Mouse (Mus musculus) forebrain, embryonic 15.5 days (tissue): ENCODE data around the gene Kif26a. TPM values are rescaled to one million over a fixed set of nuclear protein-coding genes. Genes with fewer than 3 reads are reported as not detected.

Experiments used
- ATAC-seq: fragments of 200-750 bp; cut with Nextera tagmentation; replicated peaks from 2 replicates; pipeline ENCODE4 v1.8.0; 2017; ENCODE audit warnings: mild to moderate bottlenecking, moderate TSS enrichment, moderate library complexity
- H3K27ac ChIP-seq: fragments of 300-500 bp; sonication (generic); replicated peaks from 2 replicates; pipeline ENCODE4 v1.5.1; 2015; ENCODE audit warnings: mild to moderate bottlenecking, inconsistent platforms
- H3K27me3 ChIP-seq: fragments of 300-500 bp; sonication (generic); 2 replicates; pipeline ENCODE4 v1.6.1; 2015; ENCODE audit warnings: inconsistent platforms
- H3K36me3 ChIP-seq: fragments of 300-500 bp; sonication (generic); 2 replicates; pipeline ENCODE4 v1.6.1; 2015; ENCODE audit warnings: mild to moderate bottlenecking, inconsistent platforms
- H3K4me1 ChIP-seq: fragments of 300-500 bp; sonication (generic); 2 replicates; pipeline ENCODE4 v1.6.1; 2015; ENCODE audit warnings: inconsistent platforms
- H3K4me2 ChIP-seq: fragments of 300-500 bp; sonication (generic); replicated peaks from 2 replicates; pipeline ENCODE4 v1.6.1; 2015; ENCODE audit warnings: mild to moderate bottlenecking, inconsistent platforms
- H3K4me3 ChIP-seq: fragments of 300-500 bp; sonication (generic); 2 replicates; pipeline ENCODE4 v1.5.1; 2015; ENCODE audit warnings: mild to moderate bottlenecking, inconsistent platforms
- H3K9ac ChIP-seq: fragments of 300-500 bp; sonication (generic); replicated peaks from 2 replicates; pipeline ENCODE4 v1.6.1; 2015; ENCODE audit warnings: mild to moderate bottlenecking, inconsistent platforms
- H3K9me3 ChIP-seq: fragments of 300-500 bp; sonication (generic); 2 replicates; pipeline ENCODE4 v1.6.1; 2016; ENCODE audit warnings: inconsistent platforms
- WGBS: fragments of 180-500 bp; shearing (Covaris S2); methylation state at CpG from one replicate; pipeline ENCODE4 v1.1.7; 2015; ENCODE audit warnings: mixed read lengths; 5-methylcytosine and 5-hydroxymethylcytosine counted together
- polyA plus RNA-seq: library from polyadenylated mRNA; unstranded; fragments of >200 nt; fragmentation: Nextera tagmentation; extraction: Ambion mirVana; gene quantifications from 2 replicates; pipeline ENCODE4 v1.2.1, GENCODE M21; 2015

The Kif26a gene
- polyA plus RNA-seq, 1 experiment from 2014 or later = 18.0 TPM

GRCm38 (mm10) chr12:112153597-112153996 lies 7.6 kb downstream of the Kif26a start:
- ATAC-seq = no peak
- Histone ChIP-seq H3K9me3 (no peaks in the 10 kb centered on the region), H3K4me3 (no peak overlapping the region), H3K4me2 (no peak overlapping the region), H3K36me3 (0 out of 2 replicates have a peak, but pooled peaks cover 8% of the 10 kb centered on the region), H3K9ac (no peak overlapping the region), H3K4me1 (peaks cover 88% of the 10 kb centered on the region), H3K27ac (peak overlapping the region; percentile 23; the same call in 1 of the 2 replicates), H3K27me3 (no peaks in the 10 kb centered on the region)
- WGBS = 76% methylated on average over 12 of the region's 12 CpGs

DNA sequence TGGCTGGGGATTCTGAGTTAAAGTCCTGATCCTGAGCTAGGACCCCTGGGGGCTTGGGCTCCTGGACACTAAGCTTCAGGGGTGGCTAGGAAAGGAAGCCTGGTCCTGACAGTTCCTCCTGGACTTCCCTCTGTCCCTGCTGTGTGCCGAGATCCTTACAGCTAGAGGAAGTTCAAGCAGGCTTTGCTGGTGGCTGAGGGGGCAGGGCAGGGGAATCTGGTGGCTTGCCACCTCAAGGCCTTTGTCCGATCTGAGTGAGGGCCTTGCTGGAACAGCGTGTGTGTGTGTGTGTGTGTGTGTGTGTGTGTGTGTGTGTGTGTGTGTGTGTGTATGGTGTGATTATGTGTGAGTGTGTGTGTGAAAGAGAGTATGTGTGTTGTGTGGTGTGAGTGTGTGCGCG lies 8.5 kb downstream of the Kif26a start:
- H3K36me3 ChIP-seq = 0 out of 2 replicates have a peak, but pooled peaks cover 12% of the 10 kb centered on the region
- 29% methylated on average over 5 of the region's 5 CpGs for WGBS
- H3K9ac ChIP-seq = no peak overlapping the region
- H3K4me2 ChIP-seq = peak overlapping the region; percentile 11; the same call in 1 of the 2 replicates
- H3K27ac ChIP-seq = 0 out of 2 replicates have a peak overlapping the region, but pooled peaks have one; percentile 50
- no peaks in the 10 kb centered on the region for H3K27me3 ChIP-seq
- peaks cover 79% of the 10 kb centered on the region for H3K4me1 ChIP-seq
- no peak overlapping the region for H3K4me3 ChIP-seq
- no peak for ATAC-seq
- no peaks in the 10 kb centered on the region for H3K9me3 ChIP-seq

DNA sequence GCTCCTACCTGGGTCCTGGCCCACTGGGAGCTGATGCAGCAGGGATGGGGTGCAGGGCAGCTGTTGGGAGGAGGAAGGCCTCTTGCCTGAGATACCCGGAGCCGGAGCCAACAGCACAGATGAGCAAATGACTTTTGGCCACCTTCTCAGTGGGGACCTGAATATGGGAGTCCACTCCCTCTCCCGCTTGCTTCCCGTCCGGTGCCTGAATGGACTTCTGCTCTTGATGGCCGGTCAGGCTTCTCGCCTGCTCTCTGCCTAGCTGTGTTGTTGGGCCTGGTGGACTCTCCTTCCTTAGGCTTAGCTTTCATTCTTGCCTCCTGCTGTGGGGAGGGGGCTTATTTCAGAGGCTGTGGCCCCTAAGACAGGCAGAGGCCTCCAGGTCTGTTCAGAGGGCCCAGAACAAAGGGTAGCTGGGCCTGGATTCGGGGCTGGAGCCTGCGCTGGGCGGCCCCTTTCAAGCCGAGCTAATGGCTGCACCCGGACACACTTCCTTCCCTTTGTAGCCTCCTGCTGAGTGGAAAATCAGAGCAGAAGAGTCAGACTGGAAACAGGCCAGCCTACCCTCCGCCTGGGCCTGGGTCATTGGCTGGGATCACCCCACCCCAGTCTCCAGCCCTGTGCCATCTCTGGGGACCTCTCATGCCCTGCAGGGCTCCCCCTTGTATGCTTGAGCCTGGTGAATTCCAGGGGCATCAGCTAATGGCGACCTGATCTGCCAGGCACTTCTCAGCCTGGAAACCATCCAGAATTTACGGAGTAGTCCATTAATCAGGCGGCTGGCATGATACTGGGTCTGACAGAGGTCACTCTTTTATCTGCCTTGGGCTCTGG lies 9.4 kb downstream of the Kif26a start:
- H3K36me3 ChIP-seq = 0 out of 2 replicates have a peak, but pooled peaks cover 12% of the 10 kb centered on the region
- no peak for ATAC-seq
- peaks cover 69% of the 10 kb centered on the region for H3K4me1 ChIP-seq
- H3K9ac ChIP-seq = 0 out of 2 replicates have a peak overlapping the region, but pooled peaks have one; percentile 20
- no peaks in the 10 kb centered on the region for H3K27me3 ChIP-seq
- no peak overlapping the region for H3K4me3 ChIP-seq
- H3K27ac ChIP-seq = peak overlapping the region; percentile 46
- H3K9me3 ChIP-seq = no peaks in the 10 kb centered on the region
- WGBS = 37% methylated on average over 16 of the region's 16 CpGs
- H3K4me2 ChIP-seq = peak overlapping the region; percentile 15; the same call in 1 of the 2 replicates

DNA sequence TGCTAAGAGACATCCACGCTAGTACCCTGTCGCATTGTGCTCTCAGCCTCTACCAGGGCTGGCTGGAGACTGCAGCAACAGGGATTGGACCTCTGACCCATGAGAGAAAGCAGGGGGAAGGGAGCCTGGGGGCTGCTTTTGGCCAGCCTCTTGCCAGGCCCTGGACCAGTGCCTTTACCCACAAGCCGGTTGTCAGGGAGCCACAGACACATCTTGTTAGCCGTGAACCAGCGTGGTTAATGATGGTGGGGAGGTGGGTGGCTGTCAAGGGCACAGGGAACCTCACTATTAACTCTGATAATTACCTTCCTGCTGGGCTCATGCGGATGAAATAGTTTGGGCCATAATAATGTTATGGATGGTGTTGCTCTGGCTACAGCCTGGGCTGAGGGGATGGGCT lies 10.8 kb downstream of the Kif26a start:
- no peaks in the 10 kb centered on the region for H3K9me3 ChIP-seq
- H3K27me3 ChIP-seq = no peaks in the 10 kb centered on the region
- H3K9ac ChIP-seq = no peak overlapping the region
- no peak for ATAC-seq
- no peak overlapping the region for H3K4me2 ChIP-seq
- 0 out of 2 replicates have a peak, but pooled peaks cover 12% of the 10 kb centered on the region for H3K36me3 ChIP-seq
- H3K4me3 ChIP-seq = no peak overlapping the region
- peak overlapping the region; percentile 47 for H3K27ac ChIP-seq
- WGBS = 51% methylated on average over 6 of the region's 6 CpGs
- H3K4me1 ChIP-seq = peaks cover 58% of the 10 kb centered on the region

DNA sequence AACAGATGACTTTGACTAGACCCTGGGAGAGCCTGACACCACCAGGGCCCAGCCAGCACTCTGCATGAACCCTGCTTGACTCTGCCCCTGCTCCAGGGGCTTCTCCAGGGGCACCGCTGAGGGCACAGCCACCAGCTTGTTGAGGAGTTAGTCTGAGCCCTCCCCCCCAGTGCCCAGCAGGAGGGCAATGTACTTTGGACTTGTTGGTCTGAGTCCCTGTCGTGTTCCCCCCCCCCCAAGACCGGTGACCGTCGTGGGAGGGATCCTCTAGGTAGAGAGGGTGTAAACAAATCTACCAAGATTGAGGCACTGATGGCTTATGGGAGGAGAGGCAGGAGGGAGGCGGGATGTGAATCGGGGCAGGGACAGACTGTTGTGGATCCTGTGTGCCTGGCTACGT lies 12.2 kb downstream of the Kif26a start:
- no peak for ATAC-seq
- no peak overlapping the region for H3K4me2 ChIP-seq
- H3K27ac ChIP-seq = no peak overlapping the region
- 66% methylated on average over 8 of the region's 8 CpGs for WGBS
- no peak overlapping the region for H3K4me3 ChIP-seq
- no peak overlapping the region for H3K9ac ChIP-seq
- no peaks in the 10 kb centered on the region for H3K27me3 ChIP-seq
- 0 out of 2 replicates have a peak, but pooled peaks cover 12% of the 10 kb centered on the region for H3K36me3 ChIP-seq
- no peaks in the 10 kb centered on the region for H3K9me3 ChIP-seq
- H3K4me1 ChIP-seq = peaks cover 51% of the 10 kb centered on the region

GRCm38 (mm10) chr12:112158784-112159183 lies 12.8 kb downstream of the Kif26a start:
- Histone ChIP-seq H3K27ac (no peak overlapping the region), H3K27me3 (no peaks in the 10 kb centered on the region), H3K36me3 (0 out of 2 replicates have a peak, but pooled peaks cover 12% of the 10 kb centered on the region), H3K4me3 (no peak overlapping the region), H3K9me3 (no peaks in the 10 kb centered on the region), H3K4me1 (peaks cover 51% of the 10 kb centered on the region), H3K9ac (no peak overlapping the region), H3K4me2 (no peak overlapping the region)
- no peak for ATAC-seq

- WGBS = 24% methylated on average over 16 of the region's 16 CpGs
- Histone ChIP-seq H3K27ac (peak overlapping the region; percentile 58), H3K4me3 (no peak overlapping the region), H3K9ac (no peak overlapping the region), H3K27me3 (no peaks in the 10 kb centered on the region), H3K36me3 (peaks cover 6% of the 10 kb centered on the region; the same call in 1 of the 2 replicates), H3K4me2 (no peak overlapping the region), H3K9me3 (no peaks in the 10 kb centered on the region), H3K4me1 (peaks cover 45% of the 10 kb centered on the region)
- ATAC-seq = no peak; the same call in 1 of the 2 replicates
These were observed 18.2 kb downstream of the Kif26a start for GRCm38 (mm10) chr12:112163981-112164839.

DNA sequence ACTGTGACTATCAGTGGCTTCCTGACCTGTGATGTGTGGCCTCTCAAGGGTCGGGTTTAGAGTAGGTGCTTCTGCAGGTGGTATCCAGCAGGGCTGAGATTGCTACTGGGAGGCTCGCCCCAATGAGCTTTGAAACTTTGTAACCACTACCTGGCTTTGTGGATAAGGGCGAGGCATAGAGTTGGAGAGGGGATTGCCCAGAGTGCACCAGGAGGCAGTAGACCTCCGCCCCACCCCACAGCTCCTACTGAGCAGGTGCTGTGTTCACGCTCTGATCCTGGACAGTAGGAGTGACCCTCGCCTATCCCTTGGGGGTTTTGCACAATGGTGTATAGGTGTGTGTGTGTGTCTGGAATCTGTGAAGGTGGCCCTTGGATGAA lies 18.8 kb downstream of the Kif26a start:
- H3K27me3 ChIP-seq = no peaks in the 10 kb centered on the region
- H3K27ac ChIP-seq = peak overlapping the region; percentile 58; the same call in 1 of the 2 replicates
- H3K36me3 ChIP-seq = peaks cover 5% of the 10 kb centered on the region; the same call in 1 of the 2 replicates
- H3K4me1 ChIP-seq = peaks cover 51% of the 10 kb centered on the region
- no peak overlapping the region for H3K9ac ChIP-seq
- H3K9me3 ChIP-seq = no peaks in the 10 kb centered on the region
- 63% methylated on average over 6 of the region's 6 CpGs for WGBS
- no peak overlapping the region for H3K4me2 ChIP-seq
- no peak for ATAC-seq
- H3K4me3 ChIP-seq = no peak overlapping the region

DNA sequence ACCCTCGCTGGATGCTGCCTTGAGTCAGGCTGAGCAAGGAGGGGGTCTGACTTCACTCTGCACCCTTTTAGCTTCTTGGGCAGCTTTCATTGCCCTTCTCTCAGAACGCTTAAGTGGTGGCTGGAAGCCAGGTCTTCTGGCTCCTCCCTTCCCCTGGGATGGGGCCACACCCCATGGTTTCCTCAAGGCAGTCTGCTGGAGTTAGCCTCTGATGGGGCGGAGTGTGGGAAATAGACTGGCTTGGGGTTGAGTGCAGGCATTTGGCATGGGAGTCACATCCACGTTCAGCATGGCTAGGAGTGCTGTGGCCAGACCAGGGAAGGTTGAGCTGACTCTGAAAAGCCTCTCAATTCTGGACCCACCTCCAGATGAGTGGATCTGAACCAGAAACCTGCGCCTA lies 23.2 kb downstream of the Kif26a start:
- no peaks in the 10 kb centered on the region for H3K9me3 ChIP-seq
- H3K36me3 ChIP-seq = peaks cover 17% of the 10 kb centered on the region
- H3K4me1 ChIP-seq = peaks cover 59% of the 10 kb centered on the region
- no peaks in the 10 kb centered on the region for H3K27me3 ChIP-seq
- H3K4me3 ChIP-seq = no peak overlapping the region
- H3K9ac ChIP-seq = no peak overlapping the region
- no peak overlapping the region for H3K4me2 ChIP-seq
- H3K27ac ChIP-seq = peak overlapping the region; percentile 88; the same call in 1 of the 2 replicates
- 58% methylated on average over 5 of the region's 5 CpGs for WGBS
- ATAC-seq = no peak

- ATAC-seq = peak; percentile 39
- Histone ChIP-seq H3K27ac (peak overlapping the region; percentile 88), H3K4me3 (no peak overlapping the region), H3K27me3 (no peaks in the 10 kb centered on the region), H3K4me1 (peaks cover 48% of the 10 kb centered on the region), H3K9me3 (no peaks in the 10 kb centered on the region), H3K9ac (peak overlapping the region; percentile 30; the same call in 1 of the 2 replicates), H3K4me2 (peak overlapping the region; percentile 12; the same call in 1 of the 2 replicates), H3K36me3 (peaks cover 31% of the 10 kb centered on the region)
- 18% methylated on average over 20 of the region's 20 CpGs for WGBS
These were observed 24.9 kb downstream of the Kif26a start for GRCm38 (mm10) chr12:112170671-112171574.

GRCm38 (mm10) chr12:112171657-112172056 lies 25.6 kb downstream of the Kif26a start:
- Histone ChIP-seq H3K4me1 (peaks cover 48% of the 10 kb centered on the region), H3K36me3 (peaks cover 37% of the 10 kb centered on the region), H3K4me2 (no peak overlapping the region), H3K4me3 (no peak overlapping the region), H3K9me3 (no peaks in the 10 kb centered on the region), H3K27ac (peak overlapping the region; percentile 88), H3K27me3 (no peaks in the 10 kb centered on the region), H3K9ac (0 out of 2 replicates have a peak overlapping the region, but pooled peaks have one; percentile 30)
- WGBS = 100% methylated on average over 1 of the region's 1 CpGs
- peak; percentile 6; the same call in 1 of the 2 replicates for ATAC-seq
